Comparison of ENCODE assay signal across 8 mouse cellular contexts in genomic region chr10:7076662-7077211, GRCm38 (mm10). TPM values are rescaled to one million over a fixed set of nuclear protein-coding genes. Genes with fewer than 3 reads are reported as not detected.
DNase-seq lines count a peak whose midpoint lies in the region; ATAC-seq lines count a peak whose summit lies in the region.
"Had no signal": no experiment of that assay in that cellular context is flagged by ENCODE, and none has a peak within 500 bp of the region (broad histone marks: within the 10 kb centered on the region; RNA-seq: fewer than 3 reads in every experiment).

No protein-coding gene starts in this region.

- H3K9me3 ChIP-seq in hindbrain, embryonic 14.5 days (ENCODE audit: control insufficient read depth, low read length): no peaks in the 10 kb centered on the region
- no peaks in the 10 kb centered on the region for H3K9me3 ChIP-seq in neural tube, embryonic 13.5 days

- 53% methylated on average over 7 of the region's 8 CpGs for WGBS in hindbrain, embryonic 14.5 days
- 56% methylated on average over 7 of the region's 8 CpGs for WGBS in neural tube, embryonic 13.5 days

- no peak overlapping the region for H3K9ac ChIP-seq in hindbrain, embryonic 14.5 days
- no peak overlapping the region for H3K9ac ChIP-seq in neural tube, embryonic 13.5 days

- no peak overlapping the region for H3K27ac ChIP-seq in hindbrain, embryonic 14.5 days
- H3K27ac ChIP-seq in neural tube, embryonic 13.5 days (replicated peaks): no peak overlapping the region

- H3K4me1 ChIP-seq in hindbrain, embryonic 14.5 days (replicated peaks; ENCODE audit: control insufficient read depth, insufficient read depth, low read length): no peaks in the 10 kb centered on the region
- 0 out of 2 replicates have a peak, but pooled peaks cover 3% of the 10 kb centered on the region for H3K4me1 ChIP-seq in neural tube, embryonic 13.5 days (replicated peaks)

- H3K4me3 ChIP-seq in hindbrain, embryonic 14.5 days (replicated peaks; ENCODE audit: low read length): no peak overlapping the region
- no peak overlapping the region for H3K4me3 ChIP-seq in neural tube, embryonic 13.5 days

- H3K36me3 ChIP-seq in hindbrain, embryonic 14.5 days (replicated peaks; ENCODE audit: control insufficient read depth, insufficient read depth): no peaks in the 10 kb centered on the region
- no peaks in the 10 kb centered on the region for H3K36me3 ChIP-seq in neural tube, embryonic 13.5 days

- intact Hi-C loops in left cerebral cortex, postnatal 4 days (cut with DNase I): no loop called here
- intact Hi-C loops in left cerebral cortex, postnatal 14 days (cut with DNase I): loop anchor here (1.0 kb wide), 1 partner anchor 190 kb away; no protein-coding TSS in a partner anchor

- peak; percentile 19; the same call in 1 of the 2 replicates for ATAC-seq in hindbrain, embryonic 14.5 days (ENCODE audit: low FRiP score)
- peak; percentile 63; the same call in 1 of the 2 replicates for ATAC-seq in neural tube, embryonic 13.5 days (ENCODE audit: low read depth)

- DNase-seq in left cerebral cortex, postnatal 4 days: peak; percentile 39
- DNase-seq in left cerebral cortex, postnatal 14 days (ENCODE audit: low spot score in 2 of 2): no peak
- DNase-seq in cerebellum, postnatal 36 days: peak; percentile 66 to 71
- no peak for DNase-seq in hindbrain, embryonic 14.5 days (ENCODE audit: low spot score)
- DNase-seq in urinary bladder, adult 2 months (ENCODE audit: low spot score): no peak
- DNase-seq in urinary bladder, postnatal 10 days (ENCODE audit: low spot score): no peak

- H3K27me3 ChIP-seq in hindbrain, embryonic 14.5 days (ENCODE audit: control insufficient read depth, insufficient read depth, low read length): no peaks in the 10 kb centered on the region
- no peaks in the 10 kb centered on the region for H3K27me3 ChIP-seq in neural tube, embryonic 13.5 days

- H3K4me2 ChIP-seq in hindbrain, embryonic 14.5 days (replicated peaks): 0 out of 2 replicates have a peak overlapping the region, but pooled peaks have one; percentile 15
- no peak overlapping the region for H3K4me2 ChIP-seq in neural tube, embryonic 13.5 days
- H3K4me2 ChIP-seq: liver, embryonic 11.5 days had no signal

RNA-seq across cellular contexts. Expression of gene Ipcef1, which starts 24.5 kb away (rescaled TPM):
- 10 to 100 TPM; 25.9 to 26.0 TPM for total RNA-seq in left cerebral cortex, postnatal 4 days (2021)
- 10 to 100 TPM; 80.3 to 86.4 TPM for total RNA-seq in left cerebral cortex, postnatal 14 days (2021)
- polyA plus RNA-seq in hindbrain, embryonic 14.5 days (2014; fragmentation: Nextera tagmentation; extraction: Ambion mirVana): 2.8 and 3.2 TPM in 2 replicates
- 0.76 and 1.2 TPM in 2 replicates for polyA plus RNA-seq in neural tube, embryonic 13.5 days (2015; fragmentation: Nextera tagmentation; extraction: Ambion mirVana)
- 1.5 and 2.3 TPM in 2 replicates for polyA plus RNA-seq in urinary bladder, adult 2 months (2012; rRNA removed)

Comparison
In these comparisons a context has a peak if more than half of its experiments do, and no peak if none do; other contexts are left out.
1. DNase-seq: peak in left cerebral cortex, postnatal 4 days (single experiment) and cerebellum, postnatal 36 days (2 of 2); none in left cerebral cortex, postnatal 14 days (0 of 2), hindbrain, embryonic 14.5 days (single experiment), urinary bladder, adult 2 months (single experiment) and urinary bladder, postnatal 10 days (single experiment).